8 mouse cellular contexts compared by ENCODE assay signal in the genomic region with DNA sequence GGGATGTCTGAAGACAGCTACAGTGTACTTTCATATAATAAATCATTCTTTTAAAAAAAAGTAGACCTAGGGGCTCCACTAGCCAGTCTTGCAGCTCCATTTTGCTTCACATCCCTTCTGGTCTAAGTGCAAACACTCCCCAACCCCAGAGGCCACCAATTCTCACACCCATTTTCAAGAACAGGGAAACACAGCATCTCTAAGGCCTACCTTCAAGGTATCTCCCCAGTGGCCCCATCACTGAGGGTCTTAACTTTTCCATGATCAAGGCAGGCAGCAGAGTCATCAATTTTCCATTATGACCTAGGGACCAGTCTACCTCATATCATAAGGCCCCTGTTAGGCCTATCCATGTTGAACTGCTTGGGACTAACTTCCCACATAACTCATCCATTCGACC. TPM values are rescaled to one million over a fixed set of nuclear protein-coding genes. Genes with fewer than 3 reads are reported as not detected.
A peak's percentile ranks its signal among the peaks of the same experiment; 100 is the strongest.
DNase-seq lines count a peak whose midpoint lies in the region; ATAC-seq and TF ChIP-seq lines count a peak whose summit lies in the region.

No protein-coding gene starts in this region.

- H3K4me2 ChIP-seq in heart, embryonic 12.5 days, result peak overlapping the region; percentile 94
- H3K4me2 ChIP-seq in limb, embryonic 12.5 days, result peak overlapping the region; percentile 87

- peak overlapping the region; percentile 31; the same call in 1 of the 2 replicates for H3K9ac ChIP-seq in heart, embryonic 12.5 days
- no peak overlapping the region for H3K9ac ChIP-seq in heart, adult 2 months (ENCODE audit: low read depth, low read length)
- H3K9ac ChIP-seq in limb, embryonic 12.5 days (replicated peaks), result no peak overlapping the region

- no peak overlapping the region for H3K27ac ChIP-seq in heart, embryonic 12.5 days (ENCODE audit: poor library complexity, severe bottlenecking)
- no peak overlapping the region for H3K27ac ChIP-seq in heart, adult 2 months
- H3K27ac ChIP-seq in testis, adult 2 months (ENCODE audit: control insufficient read depth, insufficient read depth, low read depth, low read length), result peak overlapping the region; percentile 80
- H3K27ac ChIP-seq in limb, embryonic 12.5 days, result peak overlapping the region; percentile 9; the same call in 1 of the 2 replicates
- no peak overlapping the region for H3K27ac ChIP-seq in gastrocnemius, adult 2 months

- DNase-seq in heart, adult 2 months, result no peak
- no peak for DNase-seq in testis, postnatal 14 days (ENCODE audit: low spot score)
- no peak for DNase-seq in cerebellum, postnatal 4 days (ENCODE audit: low spot score in 2 of 2)
- DNase-seq in gastrocnemius, adult 2 months, result no peak
- no peak for DNase-seq in cerebellum, adult 9-11 months

- no peak for ATAC-seq in heart, embryonic 12.5 days (ENCODE audit: insufficient number of reproducible peaks, low FRiP score)
- no peak for ATAC-seq in limb, embryonic 12.5 days (ENCODE audit: insufficient number of reproducible peaks, insufficient read depth, low FRiP score, low TSS enrichment, low read depth)

- peaks cover 23% of the 10 kb centered on the region for H3K4me1 ChIP-seq in heart, embryonic 12.5 days (replicated peaks)
- H3K4me1 ChIP-seq in heart, adult 2 months (ENCODE audit: control insufficient read depth, insufficient read depth, low read length), result peaks cover 5% of the 10 kb centered on the region
- H3K4me1 ChIP-seq in testis, adult 2 months (ENCODE audit: control insufficient read depth, insufficient read depth, low read length), result peaks cover 7% of the 10 kb centered on the region
- H3K4me1 ChIP-seq in limb, embryonic 12.5 days (replicated peaks), result peaks cover 15% of the 10 kb centered on the region

- H3K9me3 ChIP-seq in heart, embryonic 12.5 days (replicated peaks), result no peaks in the 10 kb centered on the region
- no peaks in the 10 kb centered on the region for H3K9me3 ChIP-seq in limb, embryonic 12.5 days

- no peaks in the 10 kb centered on the region for H3K27me3 ChIP-seq in heart, embryonic 12.5 days (replicated peaks)
- H3K27me3 ChIP-seq in heart, adult 2 months (ENCODE audit: control insufficient read depth, insufficient read depth, low read length), result no peaks in the 10 kb centered on the region
- H3K27me3 ChIP-seq in testis, adult 2 months (ENCODE audit: control insufficient read depth, insufficient read depth, low read length), result no peaks in the 10 kb centered on the region
- H3K27me3 ChIP-seq in limb, embryonic 12.5 days, result no peaks in the 10 kb centered on the region

- TF ChIP-seq POLR2A in heart, adult 2 months (IDR thresholded peaks at IDR 0.05; ENCODE audit: insufficient read depth, low read depth, low read length), result no peak
- no peak for TF ChIP-seq POLR2A in testis, adult 2 months (IDR thresholded peaks at IDR 0.05; ENCODE audit: control insufficient read depth, low read depth, low read length)

- H3K36me3 ChIP-seq in heart, embryonic 12.5 days, result peaks cover 20% of the 10 kb centered on the region
- H3K36me3 ChIP-seq in heart, adult 2 months (ENCODE audit: control insufficient read depth, insufficient read depth, low read length), result peaks cover 10% of the 10 kb centered on the region
- H3K36me3 ChIP-seq in testis, adult 2 months (ENCODE audit: control insufficient read depth, insufficient read depth, low read length), result no peaks in the 10 kb centered on the region; the same call in 1 of the 2 replicates
- peaks cover 27% of the 10 kb centered on the region for H3K36me3 ChIP-seq in limb, embryonic 12.5 days

- no peak for TF ChIP-seq CTCF in heart, adult 2 months (IDR thresholded peaks at IDR 0.05)
- TF ChIP-seq CTCF in testis, adult 2 months (IDR thresholded peaks at IDR 0.05; ENCODE audit: control insufficient read depth, insufficient read depth, insufficient replicate concordance, low read depth, low read length), result no peak
- no peak for TF ChIP-seq CTCF in gastrocnemius, adult 2 months (IDR thresholded peaks at IDR 0.05)

- no peak for TF ChIP-seq EP300 in heart, adult 2 months (IDR thresholded peaks at IDR 0.05; ENCODE audit: insufficient read depth, low read depth, low read length)

- WGBS in heart, embryonic 12.5 days, result 34% methylated on average over 1 of the region's 1 CpGs
- WGBS in heart, adult 2 months, result 26% methylated on average over 1 of the region's 1 CpGs
- WGBS in limb, embryonic 12.5 days, result 46% methylated on average over 1 of the region's 1 CpGs

- intact Hi-C loops in heart, adult 2 months (cut with DNase I), result loop anchor here (5.0 kb wide), 3 partner anchors 46 to 161 kb away; partner anchors contain the start of genes Sesn2 and Ythdf2
- intact Hi-C loops in gastrocnemius, adult 2 months (cut with DNase I), result loop anchor here (5.0 kb wide), 1 partner anchor 56 kb away; no protein-coding TSS in a partner anchor

- H3K4me3 ChIP-seq in heart, embryonic 12.5 days, result peak overlapping the region; percentile 1; the same call in 1 of the 2 replicates
- no peak overlapping the region for H3K4me3 ChIP-seq in heart, adult 2 months
- peak overlapping the region; percentile 55 for H3K4me3 ChIP-seq in testis, adult 2 months (ENCODE audit: control insufficient read depth, low read depth, low read length)
- peak overlapping the region; percentile 76 for H3K4me3 ChIP-seq in limb, embryonic 12.5 days (replicated peaks)
- H3K4me3 ChIP-seq in gastrocnemius, adult 2 months, result no peak overlapping the region; the same call in 1 of the 2 replicates

- H3K79me2 ChIP-seq in heart, adult 2 months (replicated peaks; ENCODE audit: control insufficient read depth, insufficient read depth, low read length), result no peaks in the 10 kb centered on the region

RNA-seq across cellular contexts. Expression of gene Rcc1, which starts 2.0 kb away (rescaled TPM):
- polyA plus RNA-seq in heart, embryonic 12.5 days (2016; fragmentation: Nextera tagmentation; extraction: Ambion mirVana), result 39.2 and 47.1 TPM in 2 replicates
- total RNA-seq in heart, adult 2 months (2021), result 1 to 10 TPM; 6.6 to 7.5 TPM
- 5.1 and 5.2 TPM in 2 replicates for polyA plus RNA-seq in heart, adult 2 months (2012; rRNA removed)
- polyA plus RNA-seq in testis, adult 2 months (2012; rRNA removed), result 179 and 185 TPM in 2 replicates
- 101 and 102 TPM in 2 replicates for polyA plus RNA-seq in limb, embryonic 12.5 days (2016; fragmentation: Nextera tagmentation; extraction: Ambion mirVana)
- total RNA-seq in gastrocnemius, adult 2 months (2021), result 1 to 10 TPM; 7.7 to 7.8 TPM

RNA-seq across cellular contexts. Expression of gene Trnau1ap, which starts 22.1 kb away (rescaled TPM):
- polyA plus RNA-seq in heart, embryonic 12.5 days (2016; fragmentation: Nextera tagmentation; extraction: Ambion mirVana), result 64.8 and 68.5 TPM in 2 replicates
- total RNA-seq in heart, adult 2 months (2021), result 10 to 100 TPM; 21.3 to 24.6 TPM
- 14.8 and 14.9 TPM in 2 replicates for polyA plus RNA-seq in heart, adult 2 months (2012; rRNA removed)
- 5.1 and 6.0 TPM in 2 replicates for polyA plus RNA-seq in testis, adult 2 months (2012; rRNA removed)
- polyA plus RNA-seq in limb, embryonic 12.5 days (2016; fragmentation: Nextera tagmentation; extraction: Ambion mirVana), result 84.7 and 87.5 TPM in 2 replicates
- total RNA-seq in gastrocnemius, adult 2 months (2021), result 10 to 100 TPM; 10.4 to 11.7 TPM

RNA-seq across cellular contexts. Expression of gene Rab42, which starts 48.2 kb away (rescaled TPM):
- 1.1 TPM in 2 replicates for polyA plus RNA-seq in heart, embryonic 12.5 days (2016; fragmentation: Nextera tagmentation; extraction: Ambion mirVana)
- 1 to 10 TPM in 1 of 2 experiments, under 1 TPM in 1; 0.73 to 1.1 TPM for total RNA-seq in heart, adult 2 months (2021)
- polyA plus RNA-seq in heart, adult 2 months (2012; rRNA removed), result 3.8 and 4.2 TPM in 2 replicates
- polyA plus RNA-seq in testis, adult 2 months (2012; rRNA removed), result 24.9 and 31.4 TPM in 2 replicates
- 1.3 and 1.5 TPM in 2 replicates for polyA plus RNA-seq in limb, embryonic 12.5 days (2016; fragmentation: Nextera tagmentation; extraction: Ambion mirVana)
- under 1 TPM in 1 of 2 experiments, not detected in 1; 0.33 TPM for total RNA-seq in gastrocnemius, adult 2 months (2021)

Comparison
In these comparisons a context has a peak if more than half of its experiments do, and no peak if none do; other contexts are left out.
1. H3K4me3 ChIP-seq: peak in heart, embryonic 12.5 days (single experiment), testis, adult 2 months (single experiment) and limb, embryonic 12.5 days (single experiment); none in heart, adult 2 months (single experiment) and gastrocnemius, adult 2 months (single experiment).
2. H3K27ac ChIP-seq: peak in testis, adult 2 months (single experiment) and limb, embryonic 12.5 days (single experiment); none in heart, embryonic 12.5 days (single experiment), heart, adult 2 months (single experiment) and gastrocnemius, adult 2 months (single experiment).